In the genomic region with DNA sequence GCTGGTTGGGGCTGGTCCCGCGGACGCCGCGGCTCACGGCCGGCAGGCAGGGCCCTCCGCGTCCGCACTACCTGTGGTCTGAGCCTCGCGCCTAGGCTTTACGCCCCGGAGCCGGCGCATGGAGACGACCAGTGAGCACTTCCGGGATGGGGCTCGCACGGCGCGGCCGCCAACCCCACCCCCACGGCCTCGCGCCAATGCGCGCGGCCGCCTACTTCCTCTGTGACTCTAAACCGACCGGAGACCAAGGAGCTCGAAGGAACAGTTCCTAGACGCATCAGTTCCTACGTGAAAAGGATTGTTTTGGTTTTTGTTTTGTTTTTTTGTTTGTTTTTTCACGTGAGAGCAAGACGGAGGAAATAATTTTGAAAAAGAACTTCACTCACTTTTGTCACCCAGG, we compare ENCODE assay signal across 1 mouse cellular context.
TF ChIP-seq lines count a peak whose summit lies in the region.

A gene (minus strand): TSS at position 199 of the 400 bp plus-strand sequence.
A gene (plus strand): TSS at position 231 of the 400 bp plus-strand sequence.

TF ChIP-seq in CH12.LX, 34 proteins besides CTCF, POLR2A, EP300 and RAD21 (continued from another document):
- TF ChIP-seq ZKSCAN1 (IDR thresholded peaks at IDR 0.05; ENCODE audit: borderline replicate concordance, low read depth, low read length) (no peak), TCF12 (IDR thresholded peaks at IDR 0.05; ENCODE audit: low read depth, low read length) (peak; percentile 87), USF1 (IDR thresholded peaks at IDR 0.05; ENCODE audit: low read depth, low read length) (no peak), GABPA (IDR thresholded peaks at IDR 0.05; ENCODE audit: insufficient replicate concordance, low read depth, low read length) (no peak; the same call in 1 of the 2 replicates), NRF1 (IDR thresholded peaks at IDR 0.05; ENCODE audit: low read depth, low read length) (peak; percentile 77), USF2 (conservative IDR thresholded peaks at IDR 0.05; ENCODE audit: low read depth, low read length) (no peak), SIN3A (IDR thresholded peaks at IDR 0.05; ENCODE audit: low read length) (peak; percentile 97), CHD1 (IDR thresholded peaks at IDR 0.05; ENCODE audit: low read depth, low read length) (no peak), MEF2A (IDR thresholded peaks at IDR 0.05; ENCODE audit: borderline replicate concordance, low read depth, low read length) (peak; percentile 68; the same call in 1 of the 2 replicates), HCFC1 (IDR thresholded peaks at IDR 0.05; ENCODE audit: low read depth, low read length) (peak; percentile 91), ETS1 (conservative IDR thresholded peaks at IDR 0.05; ENCODE audit: low read depth, low read length) (peak; percentile 35), ZNF384 (IDR thresholded peaks at IDR 0.05; ENCODE audit: low read depth, low read length) (peak; percentile 21; the same call in 1 of the 2 replicates), ZMIZ1 (IDR thresholded peaks at IDR 0.05; ENCODE audit: low read depth, low read length) (no peak), MAZ (IDR thresholded peaks at IDR 0.05; ENCODE audit: low read depth, low read length) (peak; percentile 31; the same call in 1 of the 2 replicates), NELFE (IDR thresholded peaks at IDR 0.05; ENCODE audit: low read depth, low read length) (peak; percentile 85), TBP (conservative IDR thresholded peaks at IDR 0.05; ENCODE audit: low read depth, low read length) (peak; percentile 87), RCOR1 (conservative IDR thresholded peaks at IDR 0.05; ENCODE audit: low read depth, low read length) (no peak), SMC3 (IDR thresholded peaks at IDR 0.05; ENCODE audit: low read depth, low read length) (no peak), ZC3H11A (IDR thresholded peaks at IDR 0.05; ENCODE audit: low read depth, low read length) (no peak), MYC (IDR thresholded peaks at IDR 0.05; ENCODE audit: low read depth, low read length) (peak; percentile 95), MXI1 (IDR thresholded peaks at IDR 0.05; ENCODE audit: low read depth, low read length) (peak; percentile 94), MAX (IDR thresholded peaks at IDR 0.05; ENCODE audit: low read length) (peak; percentile 93), IRF4 (IDR thresholded peaks at IDR 0.05; ENCODE audit: low read depth, low read length) (peak; percentile 57)
